Mouse (Mus musculus): Measurements from ENCODE around the gene Prl2a1.
"Not testable (repeated sequence)": the region's sequence is repeated elsewhere in the genome, so short reads cannot be mapped to it uniquely, and the experiment has no call there.

GRCm38 (mm10) chr13:27780704-27781103 lies 20.8 kb upstream of the Prl2a1 start, which contains the start of gene Prl7c1:
- TF ChIP-seq POLR2A (IDR thresholded peaks at IDR 0.05; ENCODE audit: low read depth, low read length); CTCF (IDR thresholded peaks at IDR 0.05; ENCODE audit: borderline replicate concordance, insufficient read depth, low read length): not testable (repeated sequence)
